Mouse (Mus musculus): Measurements from ENCODE around the gene Lenep. TPM values are rescaled to one million over a fixed set of nuclear protein-coding genes. Genes with fewer than 3 reads are reported as not detected.

The Lenep gene
- total RNA-seq, 2 experiments from 2014 or later = 3.7 to 5.0 TPM

DNA sequence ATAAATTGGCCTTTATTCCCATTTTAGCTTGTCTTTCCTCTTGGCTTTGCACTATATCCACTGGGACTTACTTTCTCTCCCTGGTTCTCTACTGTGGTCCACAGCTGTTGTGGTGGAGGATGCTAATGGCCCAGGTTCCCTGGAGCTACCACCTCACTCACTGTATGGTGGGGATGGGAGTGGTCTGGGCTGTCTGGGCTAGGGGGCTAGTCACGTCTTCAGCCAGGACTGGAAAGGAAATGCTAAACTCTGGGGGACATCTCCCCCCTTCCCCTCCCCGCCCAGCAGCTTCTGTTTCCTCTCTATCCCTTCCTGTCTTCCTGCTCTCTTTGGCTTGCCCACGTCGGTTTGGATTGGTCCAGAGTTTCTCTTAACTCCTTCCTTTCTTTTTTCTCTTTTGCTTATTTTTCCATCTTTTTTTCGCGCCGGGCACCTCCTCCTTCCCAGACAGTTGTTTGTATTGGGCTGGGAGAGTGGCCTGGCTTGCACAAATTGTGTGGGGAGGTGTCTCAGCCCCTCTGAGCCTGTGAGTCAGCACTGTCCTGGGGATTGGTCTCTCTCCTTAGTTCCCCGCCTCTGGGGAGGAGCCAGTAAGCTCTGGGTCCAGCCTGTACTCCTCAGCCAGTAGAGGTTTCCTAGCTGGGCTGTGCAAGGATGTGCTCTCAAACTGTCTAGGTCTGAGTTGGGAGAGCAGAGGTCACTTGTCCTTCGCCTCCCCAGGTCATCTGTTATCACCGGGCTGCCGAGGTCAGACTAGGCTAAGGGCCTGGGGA lies 18.6 kb upstream of the Lenep start:
- peak; percentile 38 to 46 for DNase-seq (ENCODE audit: extremely low spot score in 1 of 2, low spot score in 1 of 2)

DNA sequence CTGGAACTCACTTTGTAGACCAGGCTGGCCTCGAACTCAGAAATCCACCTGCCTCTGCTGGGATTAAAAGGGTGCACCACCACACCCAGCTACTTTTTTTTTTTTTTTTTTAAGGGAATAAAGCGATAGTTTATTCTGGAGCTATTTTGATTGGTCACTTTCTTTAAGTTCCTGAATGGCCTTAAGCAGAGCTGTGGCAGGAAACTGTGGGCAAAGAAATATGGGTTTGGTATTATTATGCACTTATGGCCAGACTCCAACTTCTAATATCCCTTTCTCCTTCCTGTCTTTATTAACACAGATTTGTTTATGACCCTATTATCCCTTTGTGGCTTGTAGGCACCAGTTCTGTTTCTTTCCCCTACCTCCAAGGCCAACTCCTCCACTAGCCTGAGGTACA lies 17.8 kb upstream of the Lenep start:
- no peak for DNase-seq (ENCODE audit: extremely low spot score in 1 of 2, low spot score in 1 of 2)

DNA sequence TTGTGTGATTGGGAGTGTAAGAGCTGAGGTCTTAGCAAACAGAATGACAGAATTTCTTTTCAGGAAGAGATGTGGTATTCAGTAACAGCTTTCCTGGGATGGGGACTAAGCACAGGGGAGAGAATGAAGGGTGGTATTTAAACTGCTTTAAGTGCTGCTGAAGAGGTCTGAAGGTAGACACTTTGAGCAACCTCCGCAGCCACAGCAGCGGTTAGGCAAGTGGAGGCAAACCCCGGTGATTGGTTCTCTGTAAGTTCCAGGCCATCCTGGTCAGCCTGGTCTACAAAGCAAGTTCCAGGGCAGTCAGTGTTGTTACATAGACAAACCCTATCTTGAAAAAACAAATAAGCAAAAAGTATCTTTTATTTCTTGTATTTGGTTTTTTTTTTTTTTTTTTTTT lies 17.4 kb upstream of the Lenep start:
- no peak for DNase-seq (ENCODE audit: extremely low spot score in 1 of 2, low spot score in 1 of 2)

DNA sequence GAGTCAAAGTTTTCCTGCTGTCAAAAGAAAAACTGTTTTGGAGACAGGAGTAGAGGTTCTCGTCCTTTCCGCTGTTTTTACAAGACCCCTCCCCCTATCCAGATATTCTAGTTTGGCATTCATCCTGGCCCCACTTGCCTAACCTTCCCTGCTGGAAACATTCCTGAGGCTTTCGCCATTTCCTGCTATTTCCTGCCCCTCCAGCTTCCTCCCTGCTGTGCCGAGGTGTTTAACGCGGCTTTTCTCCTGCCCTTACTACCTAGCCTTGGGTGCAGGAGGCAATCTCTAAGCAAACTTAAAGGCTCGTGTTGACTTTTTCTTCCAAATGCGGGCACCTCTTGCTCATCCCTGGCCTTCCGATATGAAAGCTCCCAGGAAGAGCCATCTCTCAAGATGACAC lies 17.0 kb upstream of the Lenep start:
- no peak for DNase-seq (ENCODE audit: extremely low spot score in 1 of 2, low spot score in 1 of 2)

DNA sequence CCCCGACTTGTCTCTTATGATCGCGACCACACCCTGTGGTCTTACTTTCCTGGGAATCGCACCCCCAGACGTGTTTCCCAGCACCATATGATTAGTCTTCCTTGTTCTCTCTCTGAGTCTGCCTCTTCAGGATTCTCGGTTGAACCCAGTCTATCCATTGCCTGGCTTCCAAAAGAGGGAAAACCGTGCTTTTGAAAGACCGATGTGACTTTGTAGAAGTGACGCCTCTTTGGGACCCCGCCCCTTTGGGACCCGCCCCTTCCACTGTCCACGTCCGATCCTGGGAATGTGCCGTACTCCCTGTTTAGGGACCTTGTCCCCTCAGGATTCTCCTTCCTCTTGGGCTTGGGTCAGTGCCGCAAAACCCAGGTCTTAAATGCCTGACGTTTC lies 16.3 kb upstream of the Lenep start:
- no peak for DNase-seq (ENCODE audit: extremely low spot score in 1 of 2, low spot score in 1 of 2)

DNA sequence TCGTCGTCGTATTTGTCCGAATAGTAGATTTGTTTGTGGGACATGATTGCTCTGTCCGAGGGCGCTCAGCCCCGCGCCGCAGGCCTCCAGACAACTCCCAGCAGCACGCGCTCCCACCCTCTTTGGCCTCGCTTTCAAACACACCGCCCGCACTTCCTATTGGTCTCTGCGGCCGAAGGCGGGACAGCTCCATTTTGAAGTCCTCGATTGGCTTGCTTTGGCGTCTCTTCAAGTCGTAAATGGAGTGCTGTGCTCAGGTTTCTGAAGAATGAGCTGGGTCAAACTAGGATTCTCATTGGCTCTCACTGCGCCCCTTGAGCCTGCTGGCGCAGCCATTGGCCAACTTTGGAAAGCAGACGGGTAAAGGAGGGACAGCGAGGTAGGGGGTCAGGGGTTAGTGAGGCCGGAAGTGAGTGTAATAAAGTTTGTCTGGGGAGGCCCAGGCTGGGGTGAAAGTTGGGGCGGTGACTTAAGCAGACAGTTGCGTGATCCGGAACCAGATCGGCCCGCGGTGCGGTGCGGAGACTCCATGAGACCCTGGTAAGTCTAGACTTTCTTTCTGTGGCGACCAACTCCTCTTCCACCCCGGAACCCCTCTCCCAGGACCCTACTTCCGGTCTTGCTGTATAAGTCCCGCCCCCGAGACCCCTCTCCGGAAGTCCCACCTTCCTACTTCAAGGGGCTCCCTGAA lies 15.7 kb upstream of the Lenep start, which contains the start of the genes Cks1b and Shc1:
Cks1b (minus strand) TSS at position 214 of the 691 bp plus-strand sequence.
Shc1 (plus strand) TSS at position 274 of the 691 bp plus-strand sequence.
- DNase-seq (ENCODE audit: extremely low spot score in 1 of 2, low spot score in 1 of 2) = peak; percentile 68 to 70

DNA sequence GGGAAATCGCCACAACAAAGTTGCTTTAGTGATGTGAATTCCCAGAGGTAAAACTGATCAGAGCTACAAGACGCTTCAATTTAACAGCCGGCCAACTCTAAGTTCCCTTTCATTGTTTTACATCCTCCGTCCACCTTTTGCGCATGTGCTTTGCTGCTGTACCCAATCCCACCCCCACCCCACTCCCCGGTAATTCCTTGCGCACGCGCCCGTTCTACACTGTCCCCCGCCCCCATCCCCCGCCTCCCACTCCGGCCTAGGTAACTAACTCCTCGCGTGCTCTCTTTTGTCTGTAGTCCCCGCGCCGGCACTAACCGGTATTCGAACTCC lies 15.2 kb upstream of the Lenep start:
- no peak for DNase-seq (ENCODE audit: extremely low spot score in 1 of 2, low spot score in 1 of 2)

DNA sequence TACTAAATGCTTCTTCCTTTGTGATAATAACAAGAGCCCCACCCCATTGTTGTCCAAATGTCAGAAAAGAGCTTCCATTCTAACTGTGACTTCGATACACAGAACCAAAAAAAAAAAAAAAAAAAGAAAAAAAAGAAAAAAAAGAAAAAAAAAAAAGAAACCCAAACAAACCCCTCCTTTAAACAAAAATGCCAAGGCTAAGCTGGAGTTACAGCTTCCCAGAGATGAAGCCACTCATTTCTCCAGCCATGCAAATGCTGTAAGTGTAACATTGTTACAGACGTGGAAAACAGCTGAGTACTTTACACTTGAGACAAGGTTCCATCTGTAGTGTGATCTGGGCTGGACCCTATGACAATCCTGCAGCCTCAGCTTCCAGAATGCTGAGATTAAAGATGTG lies 14.5 kb upstream of the Lenep start:
- no peak for DNase-seq (ENCODE audit: extremely low spot score in 1 of 2, low spot score in 1 of 2)

DNA sequence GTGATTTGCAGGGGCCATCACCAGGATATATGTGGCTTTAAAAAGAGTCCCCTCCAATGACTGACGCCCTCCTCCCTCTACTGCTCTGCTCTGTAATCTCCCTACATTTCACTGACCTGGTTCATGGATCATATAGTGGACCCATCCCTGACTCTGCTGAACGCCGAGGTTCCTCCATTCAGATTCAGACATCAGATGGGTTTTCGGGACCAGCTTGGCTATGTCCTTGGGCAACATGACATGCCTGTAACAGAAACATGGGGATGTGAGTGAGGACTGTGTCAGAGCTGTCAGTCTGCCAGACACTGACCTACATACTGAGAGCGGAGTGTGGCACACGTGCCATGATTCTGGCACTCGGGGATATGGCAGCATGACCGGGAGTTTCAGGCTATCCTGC lies 13.6 kb upstream of the Lenep start:
- DNase-seq (ENCODE audit: extremely low spot score in 1 of 2, low spot score in 1 of 2) = no peak

DNA sequence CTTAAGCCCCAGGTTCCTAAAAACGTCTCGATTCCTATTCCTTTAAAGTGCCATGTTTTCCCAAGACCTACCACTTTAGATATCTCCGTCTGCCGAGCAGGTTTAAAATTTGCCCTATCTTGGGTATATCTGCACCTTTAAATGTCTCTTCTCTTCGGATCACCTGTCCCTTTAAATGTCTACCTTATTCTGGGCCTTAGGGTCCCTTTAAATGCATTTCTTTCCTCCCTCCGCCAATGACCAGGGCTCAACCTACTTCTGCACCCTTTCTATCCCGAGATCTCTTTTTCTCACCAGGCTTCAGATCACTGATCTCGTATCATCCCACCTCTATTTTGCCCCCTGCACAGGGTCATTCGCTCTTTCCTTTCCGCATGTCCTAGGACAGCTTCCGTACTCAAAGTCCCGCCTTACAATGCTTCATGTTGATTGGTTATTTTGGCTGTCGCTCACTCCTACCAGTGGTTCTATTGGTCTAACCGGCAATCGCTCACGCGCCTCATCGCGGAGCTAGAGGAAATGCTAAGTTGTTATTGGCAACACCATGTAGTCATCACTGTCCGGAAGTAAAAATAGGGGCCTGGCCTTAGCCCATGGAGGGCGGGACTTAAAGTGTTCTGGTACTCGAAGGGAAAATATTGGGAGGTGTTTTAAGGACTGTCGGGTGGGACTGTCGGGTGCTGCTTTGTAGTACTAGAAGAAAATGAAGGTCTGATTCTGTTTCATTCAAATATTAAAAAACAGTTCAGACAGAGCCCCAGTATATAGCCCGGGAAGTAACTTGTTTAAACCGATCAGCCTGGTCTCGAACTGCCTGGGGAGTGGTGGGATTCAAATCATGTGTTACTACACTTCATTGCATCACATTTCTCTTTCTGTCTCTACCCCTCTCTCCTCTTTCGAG lies 9.1 kb upstream of the Lenep start, which contains the start of gene Flad1:
Flad1 (minus strand) TSS at position 381 of the 904 bp plus-strand sequence.
- peak; percentile 98 to 99 for DNase-seq (ENCODE audit: extremely low spot score in 1 of 2, low spot score in 1 of 2)

DNA sequence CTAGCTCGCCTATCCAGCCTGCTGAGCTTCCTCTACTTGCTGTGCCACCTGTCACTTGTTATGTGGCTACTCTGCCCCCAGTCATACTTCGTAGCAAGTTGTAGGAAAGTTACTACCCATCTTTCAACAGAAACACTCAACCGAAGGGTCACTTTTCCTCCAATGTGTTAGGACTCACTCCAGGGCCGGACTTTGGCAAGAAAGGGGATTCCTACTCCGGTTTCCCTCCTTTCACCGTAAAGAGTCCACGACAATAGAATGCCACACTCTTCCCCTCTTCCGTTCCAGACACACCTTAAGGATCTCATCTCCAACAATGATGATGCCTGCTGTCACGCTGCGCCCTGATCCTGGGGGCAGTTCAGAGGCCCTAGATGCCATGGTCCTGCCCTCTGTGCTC lies 8.3 kb upstream of the Lenep start:
- DNase-seq (ENCODE audit: extremely low spot score in 1 of 2, low spot score in 1 of 2) = no peak

DNA sequence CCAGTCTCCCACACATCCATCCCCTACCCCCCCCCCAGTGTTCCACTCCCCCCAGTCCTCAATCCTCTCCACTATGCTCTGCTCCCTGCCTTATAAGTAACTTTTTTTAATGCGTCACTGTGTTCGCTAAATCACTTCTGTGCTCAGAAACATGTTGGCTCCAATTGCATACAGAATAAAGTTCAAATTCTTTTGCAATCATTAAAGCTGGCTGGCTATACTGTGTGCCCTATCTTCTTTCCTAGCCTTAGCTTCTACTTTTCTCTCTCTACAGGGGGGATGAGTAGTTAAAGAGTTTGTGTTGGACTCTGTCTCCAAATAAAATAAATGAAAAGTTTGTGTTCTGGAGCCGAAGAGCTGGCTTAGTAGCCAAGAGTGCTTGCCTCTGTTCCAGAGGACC lies 7.1 kb upstream of the Lenep start:
- DNase-seq (ENCODE audit: extremely low spot score in 1 of 2, low spot score in 1 of 2) = no peak

DNA sequence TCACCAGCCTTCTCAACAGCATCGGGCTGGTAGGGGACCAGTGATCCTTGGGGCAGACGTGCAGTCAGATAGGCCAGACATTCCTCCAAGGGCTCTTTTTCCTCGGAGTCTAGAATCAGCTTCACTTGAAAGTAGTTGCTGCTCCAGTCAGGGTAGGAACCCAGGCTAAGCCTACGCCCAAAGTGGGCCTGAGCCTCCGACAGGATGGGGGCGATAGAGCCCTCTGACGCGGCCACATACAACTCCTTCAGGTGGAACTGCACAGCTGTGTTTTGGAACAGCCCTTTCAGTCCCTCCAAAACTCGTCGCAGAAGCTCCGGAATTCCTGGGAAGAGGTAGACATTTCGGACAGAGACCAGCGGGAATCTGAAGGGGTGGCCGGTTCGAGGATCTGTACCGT lies 5.9 kb upstream of the Lenep start:
- no peak for DNase-seq (ENCODE audit: extremely low spot score in 1 of 2, low spot score in 1 of 2)

DNA sequence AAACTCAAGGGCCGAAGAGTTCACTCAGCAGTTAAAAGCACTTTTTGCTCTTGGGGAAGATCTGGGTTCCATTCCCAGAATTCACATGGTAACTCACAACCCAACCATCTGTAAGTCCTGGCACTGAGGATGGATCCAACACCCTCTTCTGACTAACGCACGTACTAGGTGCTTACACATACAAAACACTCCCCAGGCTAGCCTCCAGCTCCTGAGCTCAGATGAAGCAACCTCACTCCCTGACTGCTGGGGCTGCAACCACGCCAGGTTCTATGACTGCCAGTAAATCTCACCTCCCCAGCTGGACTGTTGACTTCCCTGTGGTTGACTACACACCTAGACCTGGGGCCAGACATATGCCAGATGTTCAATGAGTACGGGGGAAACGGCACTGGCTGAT lies 4.3 kb upstream of the Lenep start:
- DNase-seq (ENCODE audit: extremely low spot score in 1 of 2, low spot score in 1 of 2) = no peak

DNA sequence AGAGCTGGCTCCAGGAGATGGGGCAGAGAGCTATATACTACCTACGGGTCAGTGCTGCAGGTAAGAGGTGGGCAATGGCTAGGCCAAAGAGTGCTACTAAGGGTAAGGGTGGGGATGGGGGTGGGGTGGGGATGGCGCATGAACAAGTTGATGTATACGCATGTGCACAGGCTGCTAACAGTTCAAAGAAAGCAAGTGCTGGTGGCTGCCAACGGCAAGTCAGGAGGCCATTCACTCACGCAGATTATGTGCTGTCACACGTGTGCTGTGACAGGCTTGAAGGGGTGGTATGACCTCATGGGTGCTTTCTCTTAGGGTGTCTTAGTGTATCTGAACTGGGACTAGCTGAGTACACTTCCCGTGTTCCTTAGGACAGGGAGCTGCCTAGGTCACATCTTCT lies 1.3 kb downstream of the Lenep start:
- no peak for DNase-seq (ENCODE audit: extremely low spot score in 1 of 2, low spot score in 1 of 2)

DNA sequence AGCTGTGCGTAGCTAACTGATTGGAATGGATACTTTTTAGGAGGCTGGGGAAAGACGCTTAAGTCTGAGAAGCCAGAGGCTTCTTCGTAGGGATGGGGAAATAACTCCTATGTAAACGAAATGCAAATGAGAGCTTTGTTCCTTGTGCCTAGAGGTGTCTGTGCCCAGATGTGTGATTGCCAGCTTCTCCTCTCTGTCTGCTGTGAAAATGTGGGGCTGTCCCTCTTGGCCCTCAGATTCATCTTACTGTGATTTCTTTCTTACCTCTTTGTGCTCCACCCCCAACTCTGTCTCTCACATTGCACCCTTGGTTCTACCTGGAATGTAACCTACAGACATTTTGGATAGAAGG lies 6.0 kb downstream of the Lenep start:
- no peak for DNase-seq (ENCODE audit: extremely low spot score in 1 of 2, low spot score in 1 of 2)

DNA sequence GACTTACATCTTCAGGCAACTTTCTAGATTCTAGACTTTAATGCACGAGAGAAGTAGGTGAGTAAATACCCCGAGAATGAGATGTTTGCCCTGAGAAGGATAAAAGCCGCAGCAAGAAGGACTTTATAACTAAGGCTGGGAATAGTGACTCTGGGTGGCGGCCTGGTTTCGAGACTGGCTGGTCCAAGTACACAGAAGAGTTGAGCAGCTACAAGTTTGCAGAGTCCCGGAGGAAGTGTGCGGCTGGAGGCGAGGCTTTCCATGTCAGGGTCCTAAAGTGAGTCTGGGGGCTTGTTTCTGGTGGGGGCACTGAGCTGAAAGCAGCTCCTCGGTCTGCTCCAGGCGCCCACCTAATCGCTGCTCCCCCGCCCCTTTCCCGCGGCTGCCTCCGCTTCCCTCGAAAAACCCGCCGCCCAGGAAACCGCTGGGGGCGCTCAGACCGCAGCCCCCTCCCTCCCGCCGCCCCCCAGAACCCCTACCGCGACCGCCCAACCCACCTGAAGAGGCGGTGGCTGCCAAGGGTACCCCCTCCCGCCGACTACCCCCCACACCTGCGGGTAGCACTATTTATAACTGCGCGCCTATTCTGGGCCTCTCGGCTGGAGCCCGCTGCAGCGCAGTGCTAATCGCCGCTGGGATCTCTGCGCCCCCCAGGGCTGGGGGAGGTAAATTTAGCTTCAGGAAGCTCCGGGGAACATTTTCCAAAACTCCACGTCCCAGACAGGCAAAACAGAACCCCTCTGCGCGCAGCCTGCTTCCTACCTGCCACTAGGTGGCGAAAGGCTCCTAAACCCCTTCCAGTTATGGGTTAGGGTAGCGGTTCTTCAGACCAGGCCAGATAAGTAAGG lies 6.6 kb downstream of the Lenep start:
- peak in 1 of 2 experiments; percentile 53 for DNase-seq (ENCODE audit: extremely low spot score in 1 of 2, low spot score in 1 of 2)

DNA sequence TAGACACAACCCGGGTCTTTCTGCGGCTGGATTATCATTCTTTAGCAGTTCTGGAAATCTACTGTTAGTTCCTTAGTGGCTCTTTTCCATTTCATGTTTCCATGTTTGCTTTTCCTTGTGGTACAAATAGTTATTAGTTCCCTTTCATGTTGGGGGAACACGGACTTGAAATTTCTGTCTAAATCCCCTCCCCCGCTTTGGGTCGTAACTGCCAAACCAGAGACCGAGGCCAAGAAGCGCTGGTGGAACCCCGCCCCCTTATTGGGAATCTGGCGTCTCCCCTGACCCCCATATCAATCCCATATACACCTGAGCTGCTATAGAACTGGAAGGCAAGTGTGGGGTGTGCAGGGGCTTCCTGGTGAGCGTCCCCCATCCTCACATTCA lies 7.2 kb downstream of the Lenep start:
- DNase-seq (ENCODE audit: extremely low spot score in 1 of 2, low spot score in 1 of 2) = no peak

DNA sequence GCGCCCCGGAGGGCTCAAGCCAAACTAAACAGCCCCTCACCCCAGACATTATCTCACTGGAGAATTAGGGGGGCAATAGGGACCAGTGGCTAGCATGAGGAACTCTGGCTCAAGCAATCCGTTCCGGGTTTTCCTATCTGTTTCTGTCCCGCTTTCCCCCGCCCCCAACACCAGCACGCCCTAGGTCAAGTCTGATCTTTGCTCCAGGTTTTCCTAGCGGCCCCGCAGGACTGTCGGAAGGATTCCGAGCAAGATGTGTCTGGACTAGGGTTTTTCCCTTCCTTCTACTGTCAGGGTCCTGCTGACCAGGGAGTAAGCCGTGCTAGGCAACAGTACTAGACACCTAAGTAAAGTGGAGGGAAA lies 7.7 kb downstream of the Lenep start:
- peak in 1 of 2 experiments; percentile 48 for DNase-seq (ENCODE audit: extremely low spot score in 1 of 2, low spot score in 1 of 2)

Measured in layer of hippocampus, postnatal 25 days (tissue).